Mouse (Mus musculus) MEL (cell line): ENCODE measurements around the gene Lhb. TPM values are rescaled to one million over a fixed set of nuclear protein-coding genes. Genes with fewer than 3 reads are reported as not detected.

ENCODE experiments used
- DNase-seq: peaks from one replicate; pipeline ENCODE4 v3.0.0; 2011; ENCODE audit warnings: low read depth, low spot score
- H3K27ac ChIP-seq: 2 replicates; pipeline ENCODE4 v1.5.1; 2012; ENCODE audit warnings: low read depth, mild to moderate bottlenecking, control low read depth, low read length, moderate library complexity; ENCODE audit not compliant: control insufficient read depth
- H3K27me3 ChIP-seq, 2 experiments: fragments of 150-350 bp in 1 of 2; sonication (generic) in 1 of 2; 2 replicates each; pipeline ENCODE4 v1.6.1; 2012; ENCODE audit warnings: low read length in 2 of 2, mild to moderate bottlenecking in 2 of 2, improper control_type of control experiment in 1 of 2, moderate library complexity in 1 of 2; ENCODE audit not compliant: insufficient read depth in 2 of 2, control insufficient read depth in 1 of 2
- H3K36me3 ChIP-seq, 2 experiments: 2 replicates each; pipeline ENCODE4 v1.6.1; 2012 to 2014; ENCODE audit warnings: low read length in 2 of 2, improper control_type of control experiment in 1 of 2, inconsistent platforms in 1 of 2, mild to moderate bottlenecking in 1 of 2; ENCODE audit not compliant: insufficient read depth in 2 of 2, control insufficient read depth in 1 of 2
- H3K4me1 ChIP-seq, 2 experiments: fragments of 150-350 bp in 1 of 2; sonication (generic) in 1 of 2; 2 replicates each; pipeline ENCODE4 v1.6.1; 2012; ENCODE audit warnings: low read length in 2 of 2, improper control_type of control experiment in 1 of 2, mild to moderate bottlenecking in 1 of 2; ENCODE audit not compliant: insufficient read depth in 2 of 2, control insufficient read depth in 1 of 2
- H3K4me3 ChIP-seq, 2 experiments: fragments of 150-350 bp in 1 of 2; sonication (generic) in 1 of 2; 2 replicates each; pipeline ENCODE4 v1.5.1; 2012; ENCODE audit warnings: low read depth in 2 of 2, low read length in 2 of 2, mild to moderate bottlenecking in 2 of 2, moderate library complexity in 2 of 2, control low read depth in 1 of 2, improper control_type of control experiment in 1 of 2; ENCODE audit not compliant: control insufficient read depth in 1 of 2, insufficient read depth in 1 of 2
- H3K79me2 ChIP-seq: 2 replicates; pipeline ENCODE4 v1.6.1; 2012; ENCODE audit warnings: mild to moderate bottlenecking, low read length, moderate library complexity; ENCODE audit not compliant: control insufficient read depth, poor library complexity, insufficient read depth
- H3K9ac ChIP-seq: 2 replicates; pipeline ENCODE4 v1.6.1; 2012; ENCODE audit warnings: low read depth, mild to moderate bottlenecking, control low read depth, low read length, moderate library complexity; ENCODE audit not compliant: control insufficient read depth, poor library complexity, severe bottlenecking
- H3K9me3 ChIP-seq: fragments of 150-350 bp; sonication (generic); replicated peaks from 2 replicates; pipeline ENCODE4 v1.6.1; 2012; ENCODE audit warnings: mild to moderate bottlenecking, low read length, improper control_type of control experiment, moderate library complexity; ENCODE audit not compliant: insufficient read depth
- CHD1 ChIP-seq: IDR thresholded peaks from 2 replicates; pipeline ENCODE4 v1.6.1; 2012; ENCODE audit warnings: low read depth, mild to moderate bottlenecking, inconsistent platforms, low read length, improper control_type of control experiment
- CHD2 ChIP-seq: IDR thresholded peaks from 2 replicates; pipeline ENCODE4 v1.6.1; 2011; ENCODE audit warnings: low read length, improper control_type of control experiment
- CTCF ChIP-seq, 3 experiments: IDR thresholded peaks in 2 of 3; conservative IDR thresholded peaks in 1 of 3; 2 replicates each; pipeline ENCODE4 v1.5.1; 2011 to 2012; ENCODE audit warnings: low read length in 3 of 3, low read depth in 2 of 3, mild to moderate bottlenecking in 2 of 3, improper control_type of control experiment in 1 of 3, inconsistent platforms in 1 of 3, mixed read lengths in 1 of 3, moderate library complexity in 1 of 3; ENCODE audit not compliant: control insufficient read depth in 1 of 3, insufficient read depth in 1 of 3, poor library complexity in 1 of 3, severe bottlenecking in 1 of 3
- E2F4 ChIP-seq: IDR thresholded peaks from 2 replicates; pipeline ENCODE4 v1.6.1; 2011; ENCODE audit warnings: low read depth, low read length, improper control_type of control experiment, borderline replicate concordance
- ELF1 ChIP-seq: IDR thresholded peaks from 2 replicates; pipeline ENCODE4 v1.6.1; 2014; ENCODE audit warnings: low read depth, mild to moderate bottlenecking, inconsistent platforms, low read length, improper control_type of control experiment, moderate library complexity
- EP300 ChIP-seq, 2 experiments: IDR thresholded peaks; 2 replicates each; pipeline ENCODE4 v1.6.1; 2011; ENCODE audit warnings: improper control_type of control experiment in 2 of 2, low read length in 2 of 2, low read depth in 1 of 2, mild to moderate bottlenecking in 1 of 2
- GATA1 ChIP-seq: IDR thresholded peaks from 2 replicates; pipeline ENCODE4 v1.6.1; 2011; ENCODE audit warnings: low read depth, low read length, improper control_type of control experiment
- HCFC1 ChIP-seq: IDR thresholded peaks from 2 replicates; pipeline ENCODE4 v1.6.1; 2012; ENCODE audit warnings: low read depth, mild to moderate bottlenecking, inconsistent platforms, low read length, improper control_type of control experiment, moderate library complexity
- JUND ChIP-seq: IDR thresholded peaks from 2 replicates; pipeline ENCODE4 v1.6.1; 2011; ENCODE audit warnings: low read depth, mild to moderate bottlenecking, improper control_type of control experiment, low read length
- KAT2A ChIP-seq: conservative IDR thresholded peaks from 2 replicates; pipeline ENCODE4 v1.6.1; 2012; ENCODE audit warnings: low read depth, low read length, improper control_type of control experiment, inconsistent platforms
- MAX ChIP-seq: IDR thresholded peaks from 2 replicates; pipeline ENCODE4 v1.6.1; 2011; ENCODE audit warnings: low read length, improper control_type of control experiment
- MAZ ChIP-seq: IDR thresholded peaks from 2 replicates; pipeline ENCODE4 v1.6.1; 2012; ENCODE audit warnings: low read depth, mild to moderate bottlenecking, inconsistent platforms, low read length, improper control_type of control experiment
- MEF2A ChIP-seq: IDR thresholded peaks from 2 replicates; pipeline ENCODE4 v1.6.1; 2014; ENCODE audit warnings: low read depth, mild to moderate bottlenecking, inconsistent platforms, low read length, improper control_type of control experiment; ENCODE audit not compliant: poor library complexity, insufficient replicate concordance, severe bottlenecking; ENCODE audit errors: extremely low read depth
- MYB ChIP-seq: IDR thresholded peaks from 2 replicates; pipeline ENCODE4 v1.6.1; 2011; ENCODE audit warnings: mild to moderate bottlenecking, low read depth, low read length, improper control_type of control experiment
- NELFE ChIP-seq: IDR thresholded peaks from 2 replicates; pipeline ENCODE4 v1.6.1; 2011; ENCODE audit warnings: low read depth, low read length, improper control_type of control experiment
- NRF1 ChIP-seq: IDR thresholded peaks from 2 replicates; pipeline ENCODE4 v1.6.1; 2014; ENCODE audit warnings: low read depth, mild to moderate bottlenecking, inconsistent platforms, low read length, improper control_type of control experiment, moderate library complexity; ENCODE audit not compliant: poor library complexity, insufficient read depth, severe bottlenecking
- POLR2A ChIP-seq, 2 experiments: IDR thresholded peaks; 2 replicates each; pipeline ENCODE4 v1.6.1; 2011 to 2012; ENCODE audit warnings: low read length in 2 of 2, mild to moderate bottlenecking in 2 of 2, control low read depth in 1 of 2, improper control_type of control experiment in 1 of 2, low read depth in 1 of 2, moderate library complexity in 1 of 2; ENCODE audit not compliant: control insufficient read depth in 1 of 2, insufficient read depth in 1 of 2, poor library complexity in 1 of 2
- POLR2AphosphoS5 ChIP-seq: IDR thresholded peaks from 2 replicates; pipeline ENCODE4 v1.6.1; 2012; ENCODE audit warnings: low read depth, borderline replicate concordance, mild to moderate bottlenecking, inconsistent platforms, low read length, moderate library complexity, mixed read lengths
- RAD21 ChIP-seq: IDR thresholded peaks from 2 replicates; pipeline ENCODE4 v1.6.1; 2011; ENCODE audit warnings: mild to moderate bottlenecking, low read depth, low read length, improper control_type of control experiment
- RCOR1 ChIP-seq: IDR thresholded peaks from 2 replicates; pipeline ENCODE4 v1.6.1; 2012; ENCODE audit warnings: low read depth, mild to moderate bottlenecking, inconsistent platforms, low read length, improper control_type of control experiment
- SMC3 ChIP-seq: IDR thresholded peaks from 2 replicates; pipeline ENCODE4 v1.6.1; 2011; ENCODE audit warnings: low read depth, low read length, improper control_type of control experiment
- TAL1 ChIP-seq: IDR thresholded peaks from 2 replicates; pipeline ENCODE4 v1.6.1; 2012; ENCODE audit warnings: mild to moderate bottlenecking, inconsistent platforms, low read length, moderate library complexity, mixed read lengths
- TBP ChIP-seq: IDR thresholded peaks from 2 replicates; pipeline ENCODE4 v1.8.0; 2011; ENCODE audit warnings: low read depth, low read length, improper control_type of control experiment
- TCF12 ChIP-seq: IDR thresholded peaks from 2 replicates; pipeline ENCODE4 v1.6.1; 2014; ENCODE audit warnings: low read depth, mild to moderate bottlenecking, inconsistent platforms, low read length, improper control_type of control experiment, moderate library complexity
- UBTF ChIP-seq: IDR thresholded peaks from 2 replicates; pipeline ENCODE4 v1.6.1; 2012; ENCODE audit warnings: low read depth, mild to moderate bottlenecking, inconsistent platforms, low read length, improper control_type of control experiment, moderate library complexity, borderline replicate concordance; ENCODE audit not compliant: insufficient read depth
- USF1 ChIP-seq: IDR thresholded peaks from 2 replicates; pipeline ENCODE4 v1.6.1; 2014; ENCODE audit warnings: low read depth, mild to moderate bottlenecking, inconsistent platforms, low read length, improper control_type of control experiment, moderate library complexity
- ZC3H11A ChIP-seq: IDR thresholded peaks from 2 replicates; pipeline ENCODE4 v1.6.1; 2012; ENCODE audit warnings: low read depth, mild to moderate bottlenecking, inconsistent platforms, low read length, improper control_type of control experiment
- ZMIZ1 ChIP-seq: IDR thresholded peaks from 2 replicates; pipeline ENCODE4 v1.6.1; 2012; ENCODE audit warnings: low read depth, mild to moderate bottlenecking, inconsistent platforms, low read length, improper control_type of control experiment, moderate library complexity
- ZNF384 ChIP-seq: IDR thresholded peaks from 2 replicates; pipeline ENCODE4 v1.6.1; 2012; ENCODE audit warnings: low read depth, mild to moderate bottlenecking, inconsistent platforms, low read length, improper control_type of control experiment
- polyA plus RNA-seq, 2 experiments: library from polyadenylated mRNA; stranded (reverse) in 1 of 2; unstranded in 1 of 2; fragments of >175 nt in 1 of 2; fragments of >200 nt in 1 of 2; gene quantifications; 2 replicates each; pipeline versions ENCODE4 v1.2.1 to v1.2.4; 2012; ENCODE audit warnings: low replicate concordance in 2 of 2, low read depth in 1 of 2; ENCODE audit not compliant: insufficient read length in 2 of 2, insufficient read depth in 1 of 2, missing spikeins in 1 of 2
- total RNA-seq: library from RNA; depleted of rRNA; stranded (reverse); fragments of 300-350 nt; gene quantifications from 2 replicates; pipeline ENCODE4 v1.2.3, GENCODE M21; 2012

The Lhb gene
- total and polyA plus RNA-seq, 3 experiments, result 0.19 to 0.28 TPM; not detected in 1

DNA sequence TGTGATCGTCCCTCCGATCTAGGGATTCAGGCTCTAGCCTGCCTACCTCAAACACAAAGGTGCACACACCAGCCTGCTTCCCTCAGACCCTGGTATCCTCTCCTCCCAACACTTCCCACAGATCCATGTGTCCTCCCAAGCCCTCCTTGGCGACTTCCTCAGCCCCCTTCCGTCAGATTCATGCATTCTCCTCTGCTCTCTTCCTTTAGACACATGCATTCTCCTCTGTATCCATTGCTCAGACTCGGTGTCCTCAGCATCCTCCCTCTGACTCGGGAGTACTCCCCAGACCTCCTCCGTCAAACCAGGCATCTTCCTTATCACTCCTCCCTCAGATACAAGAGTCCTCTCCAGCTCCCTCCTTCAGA lies 13.2 kb downstream of the Lhb start:
- TF ChIP-seq CHD1, result 0 out of 2 replicates have a peak, but pooled peaks have one; percentile 14
- TF ChIP-seq ZNF384, result no peak
- TF ChIP-seq, all 39 proteins: peak for 1
- DNase-seq, result no peak
- no peaks in the 10 kb centered on the region for H3K9me3 ChIP-seq
- H3K9ac ChIP-seq, result peak overlapping the region; percentile 97
- H3K36me3 ChIP-seq, result peaks cover 8% of the 10 kb centered on the region in 2 experiments; a peak in 3 of 4 replicates
- H3K27ac ChIP-seq, result peak overlapping the region; percentile 90
- no peaks in the 10 kb centered on the region for H3K27me3 ChIP-seq
- peak overlapping the region; percentile 90 to 97 for H3K4me3 ChIP-seq
- H3K79me2 ChIP-seq, result peaks cover 55% of the 10 kb centered on the region
- H3K4me1 ChIP-seq, result peaks cover 0 to 9% of the 10 kb centered on the region in 2 experiments; a peak in 3 of 4 replicates

DNA sequence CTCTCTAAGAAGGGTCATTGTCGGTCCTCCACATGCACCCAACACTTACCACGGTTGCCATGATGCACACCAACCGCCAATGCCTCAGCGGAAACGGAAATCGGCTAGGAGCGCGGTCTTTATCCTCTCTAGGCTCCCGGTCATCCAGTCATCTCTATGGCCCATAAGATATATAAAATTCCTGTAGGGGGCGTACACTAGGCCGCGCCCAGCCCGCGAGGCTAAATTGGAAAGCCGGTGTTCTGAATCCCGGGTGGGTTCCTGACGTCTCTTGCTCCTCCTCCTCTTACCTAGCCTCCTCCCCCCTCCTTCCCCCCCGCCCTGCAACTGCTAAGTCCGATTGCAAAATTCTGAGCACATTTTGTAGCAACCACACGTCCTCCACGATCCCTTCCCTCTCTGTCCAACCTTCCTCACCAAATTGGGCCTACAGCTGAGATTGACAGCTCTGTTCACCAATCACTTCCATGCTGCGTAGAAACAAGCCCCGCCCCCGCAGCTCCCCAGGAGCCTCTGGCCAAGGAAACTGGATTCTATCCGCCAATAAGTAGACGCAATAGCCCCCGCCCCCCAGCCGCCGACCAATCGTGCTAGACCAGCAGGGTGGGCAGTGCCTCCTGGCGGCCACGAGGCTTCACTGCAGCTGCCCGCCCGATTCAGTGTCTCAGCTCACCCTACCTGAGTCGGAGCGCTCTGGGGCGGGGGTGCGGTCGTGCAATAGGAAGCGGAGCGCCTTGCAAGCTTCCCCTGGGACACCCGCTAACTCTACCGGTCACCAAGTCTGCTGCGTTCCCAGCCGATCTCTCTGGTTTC lies 13.8 kb downstream of the Lhb start, which contains the start of gene Gys1:
Gene Gys1, plus strand, starts transcription at position 642 of the 813 bp plus-strand sequence.
- Histone ChIP-seq H3K36me3 (peaks cover 8% of the 10 kb centered on the region in 2 experiments; a peak in 3 of 4 replicates), H3K4me1 (peaks cover 0 to 9% of the 10 kb centered on the region in 2 experiments; a peak in 3 of 4 replicates), H3K79me2 (peaks cover 50% of the 10 kb centered on the region)
- TF ChIP-seq CHD1 (no peak; the same call in 1 of the 2 replicates), E2F4 (no peak), POLR2AphosphoS5 (no peak), MYB (peak; percentile 91), GATA1 (0 out of 2 replicates have a peak, but pooled peaks have one; percentile 3), EP300 (IDR thresholded peaks at IDR 0.05; ENCODE audit: low read depth in 1 of 2, low read length in 2 of 2) (peak in 1 of 2 experiments; percentile 62; a peak in 2 of 4 replicates), NRF1 (peak; percentile 53; the same call in 1 of the 2 replicates), RAD21 (peak; percentile 4), MAZ (peak; percentile 82), TAL1 (no peak), ZMIZ1 (peak; percentile 76), TBP (peak; percentile 86), TCF12 (peak; percentile 62), HCFC1 (peak; percentile 92), SMC3 (peak; percentile 51), MAX (peak; percentile 91), USF1 (0 out of 2 replicates have a peak, but pooled peaks have one; percentile 33), UBTF (0 out of 2 replicates have a peak, but pooled peaks have one; percentile 65), JUND (no peak), MEF2A (no peak), ZNF384 (no peak), ZC3H11A (0 out of 2 replicates have a peak, but pooled peaks have one; percentile 9), RCOR1 (no peak), KAT2A (peak; percentile 64), CHD2 (peak; percentile 87), ELF1 (peak; percentile 42), NELFE (peak; percentile 92), CTCF (IDR thresholded peaks at IDR 0.05 in 2 of 3, conservative IDR thresholded peaks at IDR 0.05 in 1 of 3; ENCODE audit: control insufficient read depth in 1 of 3, insufficient read depth in 1 of 3, low read depth in 2 of 3, low read length in 3 of 3, poor library complexity in 1 of 3, severe bottlenecking in 1 of 3) (peak; percentile 75 to 97 (median 93)), POLR2A (IDR thresholded peaks at IDR 0.05; ENCODE audit: control insufficient read depth in 1 of 2, insufficient read depth in 1 of 2, low read depth in 1 of 2, low read length in 2 of 2, poor library complexity in 1 of 2) (peak; percentile 62 to 79; a peak in 3 of 4 replicates)

More for the DNA sequence above, 13.8 kb downstream of the Lhb start, which contains the start of gene Gys1:
- Histone ChIP-seq H3K9ac (peak within 1 kb of the TSS; percentile 97), H3K27ac (peak within 1 kb of the TSS; percentile 90), H3K27me3 (no peaks in the 10 kb centered on the region), H3K9me3 (no peaks in the 10 kb centered on the region), H3K4me3 (peak within 1 kb of the TSS; percentile 90 to 97)
- DNase-seq, result peak; percentile 100
